Mouse (Mus musculus) layer of hippocampus, postnatal 36 days (tissue): ENCODE measurements around the gene Cldn10. TPM values are rescaled to one million over a fixed set of nuclear protein-coding genes. Genes with fewer than 3 reads are reported as not detected.
A peak's percentile ranks its signal among the peaks of the same experiment; 100 is the strongest.

Experiments
- DNase-seq, 2 experiments: peaks; one replicate each; pipeline ENCODE4 v3.0.0; 2022
- total RNA-seq, 2 experiments: library from RNA; stranded (reverse); gene quantifications; 2 replicates each; pipeline ENCODE4 v1.2.3; 2021

The Cldn10 gene
- total RNA-seq, 2 experiments from 2014 or later: 31.9 to 33.7 TPM

- no peak for DNase-seq
Measured at GRCm38 (mm10) chr14:118867366-118867765, 79.7 kb downstream of the Cldn10 start.

- DNase-seq: no peak
Measured at GRCm38 (mm10) chr14:118868102-118868724, 80.5 kb downstream of the Cldn10 start.

GRCm38 (mm10) chr14:118869712-118870111, 82.0 kb downstream of the Cldn10 start:
- DNase-seq: no peak

GRCm38 (mm10) chr14:118874126-118874525, 86.4 kb downstream of the Cldn10 start:
- no peak for DNase-seq

- DNase-seq: no peak
Measured at GRCm38 (mm10) chr14:118874786-118875415, 87.2 kb downstream of the Cldn10 start.

GRCm38 (mm10) chr14:118878346-118878910, 90.7 kb downstream of the Cldn10 start:
- no peak for DNase-seq

GRCm38 (mm10) chr14:118880696-118881095, 93.0 kb downstream of the Cldn10 start:
- DNase-seq: no peak

- DNase-seq: no peak
Measured at GRCm38 (mm10) chr14:118883344-118884249, 95.9 kb downstream of the Cldn10 start.

GRCm38 (mm10) chr14:118884250-118884556, 96.5 kb downstream of the Cldn10 start:
- no peak for DNase-seq

- peak; percentile 39 for DNase-seq
Measured at GRCm38 (mm10) chr14:118890101-118890500, 102.4 kb downstream of the Cldn10 start.

GRCm38 (mm10) chr14:118895228-118895627, 107.5 kb downstream of the Cldn10 start:
- DNase-seq: no peak

- DNase-seq: no peak
Measured at GRCm38 (mm10) chr14:118895655-118896054, 107.9 kb downstream of the Cldn10 start.

- no peak for DNase-seq
Measured at GRCm38 (mm10) chr14:118899940-118900339, 112.2 kb downstream of the Cldn10 start.

GRCm38 (mm10) chr14:118900911-118901310, 113.2 kb downstream of the Cldn10 start:
- DNase-seq: no peak

GRCm38 (mm10) chr14:118903397-118903796, 115.7 kb downstream of the Cldn10 start:
- DNase-seq: no peak

- DNase-seq: no peak
Measured at GRCm38 (mm10) chr14:118903867-118904562, 116.3 kb downstream of the Cldn10 start.

GRCm38 (mm10) chr14:118907592-118907991, 119.9 kb downstream of the Cldn10 start:
- DNase-seq: no peak

- no peak for DNase-seq
Measured at GRCm38 (mm10) chr14:118909872-118910271, 122.2 kb downstream of the Cldn10 start.

- DNase-seq: peak; percentile 63 to 65
Measured at GRCm38 (mm10) chr14:118910332-118911222, 122.9 kb downstream of the Cldn10 start.

GRCm38 (mm10) chr14:118911521-118911920, 123.8 kb downstream of the Cldn10 start:
- DNase-seq: no peak

GRCm38 (mm10) chr14:118913651-118914050, 125.9 kb downstream of the Cldn10 start:
- no peak for DNase-seq
